Mouse (Mus musculus): ENCODE measurements around the gene Ddx58.

Ddx58 gene

GRCm38 (mm10) chr4:40239409-40240271 lies at the start of gene Ddx58:
TSS of gene Ddx58 (minus strand) at chr4:40239828.
- no peak for DNase-seq (ENCODE audit: low read depth, low spot score)

- DNase-seq (ENCODE audit: low read depth, low spot score) = no peak
Observed at GRCm38 (mm10) chr4:40289046-40289445, 49.4 kb upstream of the Ddx58 start.

GRCm38 (mm10) chr4:40287415-40287814 lies 47.8 kb upstream of the Ddx58 start:
- no peak for DNase-seq (ENCODE audit: low read depth, low spot score)

- no peak for DNase-seq (ENCODE audit: low read depth, low spot score)
Observed at GRCm38 (mm10) chr4:40285582-40285981, 46.0 kb upstream of the Ddx58 start.

GRCm38 (mm10) chr4:40279276-40279900 lies 39.8 kb upstream of the Ddx58 start, which contains the start of gene Ndufb6:
TSS of gene Ndufb6 (minus strand) at chr4:40279421.
- DNase-seq (ENCODE audit: low read depth, low spot score) = peak; percentile 90

GRCm38 (mm10) chr4:40278880-40279275 lies 39.2 kb upstream of the Ddx58 start:
- DNase-seq (ENCODE audit: low read depth, low spot score) = no peak

GRCm38 (mm10) chr4:40269430-40270032 lies 29.9 kb upstream of the Ddx58 start, which contains the start of the genes Smim27 and Topors:
TSS of gene Smim27 (plus strand) at chr4:40269579.
TSS of gene Topors (minus strand) at chr4:40269850.
- DNase-seq (ENCODE audit: low read depth, low spot score) = peak; percentile 97

GRCm38 (mm10) chr4:40268835-40269234 lies 29.2 kb upstream of the Ddx58 start:
- DNase-seq (ENCODE audit: low read depth, low spot score) = no peak

- peak; percentile 81 for DNase-seq (ENCODE audit: low read depth, low spot score)
Observed at GRCm38 (mm10) chr4:40268204-40268813, 28.7 kb upstream of the Ddx58 start.

- no peak for DNase-seq (ENCODE audit: low read depth, low spot score)
Observed at GRCm38 (mm10) chr4:40267681-40268080, 28.1 kb upstream of the Ddx58 start.

GRCm38 (mm10) chr4:40264321-40264720 lies 24.7 kb upstream of the Ddx58 start:
- DNase-seq (ENCODE audit: low read depth, low spot score) = no peak

GRCm38 (mm10) chr4:40254385-40255103 lies 14.9 kb upstream of the Ddx58 start:
- DNase-seq (ENCODE audit: low read depth, low spot score) = no peak

- no peak for DNase-seq (ENCODE audit: low read depth, low spot score)
Observed at GRCm38 (mm10) chr4:40253766-40254165, 14.1 kb upstream of the Ddx58 start.

- DNase-seq (ENCODE audit: low read depth, low spot score) = no peak
Observed at GRCm38 (mm10) chr4:40250984-40251383, 11.4 kb upstream of the Ddx58 start.

- DNase-seq (ENCODE audit: low read depth, low spot score) = no peak
Observed at GRCm38 (mm10) chr4:40244035-40244434, 4.4 kb upstream of the Ddx58 start.

GRCm38 (mm10) chr4:40243006-40243405 lies 3.4 kb upstream of the Ddx58 start:
- no peak for DNase-seq (ENCODE audit: low read depth, low spot score)

GRCm38 (mm10) chr4:40241928-40242327 lies 2.3 kb upstream of the Ddx58 start:
- no peak for DNase-seq (ENCODE audit: low read depth, low spot score)

GRCm38 (mm10) chr4:40240272-40240744 lies 680 bp upstream of the Ddx58 start:
- no peak for DNase-seq (ENCODE audit: low read depth, low spot score)

- DNase-seq (ENCODE audit: low read depth, low spot score) = no peak
Observed at GRCm38 (mm10) chr4:40238483-40239408, 882 bp downstream of the Ddx58 start.

GRCm38 (mm10) chr4:40236829-40237228 lies 2.8 kb downstream of the Ddx58 start:
- DNase-seq (ENCODE audit: low read depth, low spot score) = no peak
